Mouse (Mus musculus) left cerebral cortex, postnatal 10 days (tissue): ENCODE data around the gene Sult1c2. TPM values are rescaled to one million over a fixed set of nuclear protein-coding genes. Genes with fewer than 3 reads are reported as not detected.
"Not testable (repeated sequence)": the region's sequence is repeated elsewhere in the genome, so short reads cannot be mapped to it uniquely, and the experiment has no call there.

Experiments
- DNase-seq, 2 experiments: peaks; one replicate each; pipeline ENCODE4 v3.0.0; 2021 to 2022; ENCODE audit warnings: low spot score in 2 of 2, mixed read lengths in 1 of 2; ENCODE audit errors: extremely low spot score in 1 of 2
- intact Hi-C: fragments of 180-260 bp; cut with DNase I; formaldehyde crosslinking; loops from one replicate; pipeline ENCODE4 v1.15.1; 2025
- total RNA-seq, 2 experiments: library from RNA; stranded (reverse); gene quantifications; 2 replicates each; pipeline ENCODE4 v1.2.3; 2021

The Sult1c2 gene
- total RNA-seq: not detected

- intact Hi-C loops: no loop called here
- DNase-seq: no peak
Measured at GRCm38 (mm10) chr17:53846206-53846605, at the start of gene Sult1c2. TSS of gene Sult1c2 (minus strand) at chr17:53846339.

DNA sequence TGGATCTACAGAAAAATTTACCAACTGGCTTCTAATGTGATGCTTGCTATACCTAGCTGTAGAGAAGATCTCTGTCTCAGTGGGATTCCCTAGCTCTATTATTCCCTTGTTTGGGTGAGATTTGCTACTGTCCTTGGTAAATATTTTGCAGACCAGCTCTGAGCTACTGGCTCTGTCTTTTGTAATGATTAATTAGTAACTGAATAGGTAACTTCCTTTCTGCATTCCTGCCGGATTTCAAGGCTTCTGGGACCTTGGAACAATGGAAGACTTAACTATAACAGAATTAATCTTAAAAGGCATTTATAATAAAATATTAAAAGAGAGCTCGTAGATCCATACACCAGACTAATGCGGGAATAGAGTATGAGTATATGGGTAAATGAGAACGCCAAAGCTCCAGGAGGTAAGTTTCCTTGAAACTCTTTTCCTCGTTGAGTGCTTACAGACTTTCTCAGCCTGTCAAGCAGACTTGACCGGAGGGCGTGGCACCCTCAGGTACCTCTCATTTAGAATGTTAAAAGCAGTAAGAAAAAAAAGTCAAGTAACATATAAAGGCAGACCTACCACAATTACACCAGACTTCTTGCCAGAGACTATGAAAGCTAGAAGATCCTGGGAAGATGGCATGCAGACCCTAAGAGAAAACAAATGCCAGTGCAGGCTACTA lies 33.0 kb upstream of the Sult1c2 start:
- DNase-seq, intact Hi-C loops: not testable (repeated sequence)

DNA sequence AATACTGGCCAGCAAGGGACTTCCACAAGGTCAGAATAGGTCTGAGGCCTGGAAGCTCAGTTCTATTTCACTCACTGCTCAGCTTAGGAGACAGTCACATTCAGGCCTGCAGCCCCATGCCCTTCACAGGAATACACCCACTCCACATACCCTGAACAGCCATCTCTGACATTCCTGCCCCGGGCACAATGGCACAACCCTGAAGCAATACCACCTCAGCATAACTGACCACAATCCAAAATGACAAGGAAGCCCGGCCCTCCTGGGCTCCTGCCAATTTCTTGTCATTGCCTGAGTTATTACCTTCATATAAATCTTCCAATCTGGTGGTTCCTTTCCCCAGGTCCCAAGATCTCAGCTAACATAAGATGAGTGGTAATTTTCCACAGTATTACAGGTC lies 28.3 kb upstream of the Sult1c2 start:
- no peak for DNase-seq
- intact Hi-C loops: no loop called here

DNA sequence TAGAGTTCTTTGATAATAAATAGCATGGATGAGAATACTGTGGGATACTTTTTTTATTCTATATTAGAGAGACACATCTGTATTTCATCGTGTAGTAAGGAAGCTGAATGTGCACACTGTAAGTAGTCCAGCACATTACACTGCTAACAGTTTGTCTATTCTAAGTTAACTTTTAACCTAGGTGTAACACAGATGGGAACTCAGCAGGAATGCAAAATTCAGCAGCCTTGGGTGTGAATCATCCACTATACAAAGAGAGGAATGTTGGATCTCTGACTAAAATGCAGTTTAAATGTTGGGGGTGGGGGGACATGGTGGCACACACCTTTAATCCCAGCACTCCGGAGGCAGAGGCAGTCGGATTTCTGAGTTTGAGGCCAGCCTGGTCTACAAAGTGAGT lies 26.1 kb upstream of the Sult1c2 start:
- intact Hi-C loops: no loop called here
- DNase-seq: no peak

DNA sequence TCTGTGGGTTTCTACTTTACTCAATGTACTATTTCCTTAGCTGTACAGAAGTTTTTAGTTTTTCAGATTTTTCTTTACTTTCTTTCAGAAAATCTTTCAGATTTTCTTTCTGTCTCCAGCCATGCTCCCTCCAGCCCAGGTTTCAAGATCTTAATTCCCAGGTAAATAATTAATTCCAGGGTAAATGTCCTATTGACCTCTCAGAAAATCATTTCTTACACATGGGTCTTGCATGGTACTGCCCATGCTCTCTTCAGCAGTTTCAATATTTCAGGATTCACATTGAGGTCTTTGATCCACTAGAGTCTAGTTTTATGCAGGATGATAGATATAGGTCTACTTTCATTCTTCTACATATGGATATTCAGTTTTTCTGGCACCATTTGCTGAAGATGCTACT lies 23.8 kb upstream of the Sult1c2 start:
- intact Hi-C loops: no loop called here

DNA sequence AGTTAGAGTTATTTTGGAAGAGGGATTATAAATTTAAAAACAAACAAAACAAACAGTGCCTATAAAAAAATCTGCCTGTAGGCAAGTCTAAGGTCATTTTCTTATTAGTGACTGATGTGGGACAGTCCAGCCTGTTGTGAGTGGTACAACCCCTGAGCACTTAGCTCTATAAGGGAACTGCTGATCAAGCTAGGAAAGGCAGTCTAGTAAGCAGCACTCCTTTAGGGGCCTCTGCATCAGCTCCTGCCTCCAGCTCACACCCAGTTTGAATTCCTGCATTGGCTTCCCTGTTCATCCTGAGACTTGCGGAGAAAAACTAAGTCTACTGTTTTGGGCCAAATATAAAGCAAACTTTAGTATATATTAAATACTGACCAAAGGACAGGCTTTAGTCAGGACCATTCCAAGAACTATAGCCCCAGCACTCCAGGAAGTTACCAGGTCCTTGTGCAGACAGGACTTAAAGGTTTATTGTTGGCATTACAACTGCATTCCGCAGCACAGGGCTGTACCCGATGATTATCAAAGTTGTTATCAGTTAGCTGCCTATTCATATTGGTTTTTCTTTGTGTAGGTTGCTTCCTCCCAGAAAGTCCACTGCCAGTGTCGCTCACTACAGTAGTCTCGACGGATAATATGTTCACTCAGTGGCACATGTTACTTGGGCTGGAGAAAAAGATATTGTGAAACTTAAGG lies 19.3 kb upstream of the Sult1c2 start:
- intact Hi-C loops: no loop called here
- no peak for DNase-seq

More for the DNA sequence above, 23.8 kb upstream of the Sult1c2 start:
- DNase-seq: no peak

DNA sequence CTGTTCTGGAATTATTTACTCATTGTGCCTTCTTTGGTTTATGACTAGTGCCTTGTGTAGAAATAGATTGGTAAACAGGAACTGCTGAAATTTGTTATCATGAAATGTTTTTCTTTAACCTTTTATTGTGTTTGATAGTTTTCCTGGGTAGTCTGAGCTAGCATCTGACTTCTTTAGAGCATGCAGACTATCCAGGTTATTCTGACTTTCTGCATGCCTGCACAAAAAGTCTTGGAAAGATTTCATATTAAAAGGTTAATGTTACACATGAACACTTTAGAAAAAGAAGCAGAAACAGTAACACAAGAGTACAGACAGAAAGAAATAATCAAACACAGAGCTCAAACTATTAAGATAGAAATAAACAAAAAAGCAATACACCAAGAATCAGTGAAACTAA lies 14.4 kb upstream of the Sult1c2 start:
- intact Hi-C loops: no loop called here
- no peak for DNase-seq

DNA sequence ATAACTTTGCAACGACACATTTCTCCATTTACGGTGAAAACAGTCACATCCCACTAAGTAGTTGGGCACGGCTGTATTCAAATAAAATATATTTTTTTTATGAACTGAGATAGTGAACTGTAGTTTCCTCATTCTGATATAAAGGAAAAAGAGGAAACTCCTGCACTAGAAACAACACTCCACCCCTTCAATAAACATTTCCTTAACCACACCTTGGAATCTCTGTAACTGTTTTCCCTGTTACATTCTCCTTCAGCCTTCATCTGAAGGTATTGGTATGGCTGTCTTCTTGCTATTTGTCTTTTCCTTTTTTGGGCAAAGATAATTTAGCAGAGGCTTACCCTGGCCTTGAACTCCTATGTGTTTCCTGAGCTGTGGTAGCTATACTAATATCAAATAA lies 8.9 kb upstream of the Sult1c2 start:
- intact Hi-C loops: no loop called here
- DNase-seq: no peak

DNA sequence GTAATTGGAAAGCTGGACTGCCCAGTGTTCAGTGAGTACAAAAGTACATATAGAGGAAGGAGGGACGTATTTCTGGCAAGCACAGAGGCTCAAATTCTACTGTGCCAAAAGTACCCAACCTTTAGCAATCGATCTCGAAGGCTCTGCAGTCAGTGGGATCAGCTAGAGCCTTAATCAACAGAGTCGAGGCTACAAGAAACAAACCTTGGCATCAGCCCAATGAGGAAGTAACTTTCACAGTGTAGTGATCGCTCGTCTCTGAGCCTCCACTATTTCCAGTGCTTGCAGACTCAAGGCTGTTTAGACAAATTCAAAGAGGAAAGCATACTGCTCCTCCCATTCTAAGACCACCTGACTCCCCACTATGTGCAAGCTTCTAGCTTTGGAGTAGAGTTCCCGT lies 343 bp downstream of the Sult1c2 start:
- intact Hi-C loops: no loop called here
- no peak for DNase-seq

DNA sequence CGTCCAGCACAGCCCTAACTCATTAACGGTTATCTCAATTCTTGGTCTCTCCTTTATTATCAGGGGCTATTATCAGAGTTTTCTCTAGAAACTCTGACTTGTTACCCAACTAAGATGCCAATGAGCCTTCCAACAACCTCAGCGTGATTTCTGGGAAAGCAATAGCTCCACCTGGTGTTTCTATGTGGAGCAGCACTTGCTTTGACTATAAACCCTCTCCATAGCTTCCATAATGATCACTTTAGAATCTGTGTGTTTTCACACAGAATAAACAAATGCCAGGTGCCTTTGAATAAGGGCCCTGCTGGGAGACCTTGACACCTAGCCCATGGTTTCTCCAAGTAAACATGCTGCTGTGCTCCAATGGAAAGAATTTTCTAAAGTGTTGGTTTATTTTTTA lies 12.8 kb downstream of the Sult1c2 start:
- peak; percentile 15 to 17 for DNase-seq
- intact Hi-C loops: loop anchor here (5.0 kb wide), 1 partner anchor 321 kb away; no protein-coding TSS in a partner anchor

GRCm38 (mm10) chr17:53803974-53804373 lies 42.2 kb downstream of the Sult1c2 start:
- intact Hi-C loops, DNase-seq: not testable (repeated sequence)

DNA sequence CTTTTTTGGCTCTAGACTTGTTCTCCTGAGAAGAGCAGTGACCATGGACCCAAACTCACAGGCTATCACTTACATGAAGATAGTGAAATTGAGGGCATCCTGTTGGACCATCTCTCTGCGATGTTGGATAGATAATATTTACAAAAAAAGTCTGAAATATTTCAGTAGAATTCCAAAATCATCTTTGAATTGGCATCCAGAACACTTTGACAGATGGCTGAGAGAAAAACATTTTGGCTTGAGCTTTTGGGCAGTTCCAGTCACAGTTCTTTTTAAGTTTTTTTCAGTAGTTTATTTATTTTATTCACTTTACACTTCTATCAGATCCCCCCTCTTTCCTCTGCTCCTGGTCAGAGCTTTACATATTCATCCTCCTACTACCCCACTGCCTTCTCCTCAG lies 62.8 kb downstream of the Sult1c2 start:
- no peak for DNase-seq
- intact Hi-C loops: no loop called here

Other genes starting within 250 kb of the Sult1c2 start
- under 1 TPM; 0.81 to 0.84 TPM for gene Sgo1, start 157.0 kb downstream of the Sult1c2 start, total RNA-seq
- gene Sult1c1, start 144.3 kb upstream of the Sult1c2 start, total RNA-seq: not detected